Mouse (Mus musculus) monocyte, adult 5-6 weeks (primary cell): ENCODE measurements around the gene Sh3rf1. TPM values are rescaled to one million over a fixed set of nuclear protein-coding genes. Genes with fewer than 3 reads are reported as not detected.

Experiments
- ATAC-seq: fragments of 153-309, 156-312 bp; replicated peaks from 2 replicates; pipeline ENCODE4 v1.8.0; 2017; ENCODE audit warnings: mild to moderate bottlenecking; ENCODE audit not compliant: low TSS enrichment, insufficient number of reproducible peaks, severe bottlenecking, poor library complexity, low FRiP score
- total RNA-seq: library from RNA; stranded (forward); fragments of 200-1000, 200-491, 200-594 nt; gene quantifications from 3 replicates; pipeline ENCODE4 v1.2.3, GENCODE M21; 2017

Sh3rf1 gene
- total RNA-seq, 1 experiment from 2014 or later: 0.57 TPM

DNA sequence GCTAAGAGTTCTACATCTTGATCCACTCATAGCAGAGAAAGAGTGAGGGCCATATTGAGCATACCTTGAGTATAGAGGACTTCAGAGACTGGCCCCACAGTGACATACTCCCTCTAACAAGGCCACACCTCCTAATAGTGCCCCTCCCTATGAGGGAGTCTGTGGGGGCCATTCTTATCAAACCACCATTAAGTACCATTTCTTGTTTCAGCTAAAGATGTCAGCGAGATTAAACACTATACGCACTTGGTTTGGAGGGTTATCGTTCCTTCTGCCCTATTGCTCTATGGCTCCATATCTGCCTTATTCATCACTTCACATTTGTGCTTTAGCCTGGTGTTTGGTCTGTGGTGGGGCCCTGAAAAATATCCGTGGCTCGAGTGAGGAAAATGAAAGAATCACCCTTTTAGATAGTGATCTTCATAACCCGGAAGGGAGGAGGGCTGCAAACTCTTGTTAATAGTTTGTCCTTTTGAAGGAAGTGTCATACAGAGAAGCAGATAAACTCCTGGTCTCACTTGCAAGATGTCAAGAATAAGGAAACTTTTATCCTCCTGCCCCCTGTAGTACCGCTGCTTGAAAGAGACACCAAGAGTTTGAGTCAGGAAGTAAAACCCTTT, 81.9 kb downstream of the Sh3rf1 start:
- ATAC-seq: no peak

GRCm38 (mm10) chr8:61306501-61307112, 82.9 kb downstream of the Sh3rf1 start:
- no peak for ATAC-seq

- no peak for ATAC-seq
Measured at GRCm38 (mm10) chr8:61308896-61309295, 85.2 kb downstream of the Sh3rf1 start.

- ATAC-seq: no peak
Measured at GRCm38 (mm10) chr8:61309530-61310402, 86.1 kb downstream of the Sh3rf1 start.

DNA sequence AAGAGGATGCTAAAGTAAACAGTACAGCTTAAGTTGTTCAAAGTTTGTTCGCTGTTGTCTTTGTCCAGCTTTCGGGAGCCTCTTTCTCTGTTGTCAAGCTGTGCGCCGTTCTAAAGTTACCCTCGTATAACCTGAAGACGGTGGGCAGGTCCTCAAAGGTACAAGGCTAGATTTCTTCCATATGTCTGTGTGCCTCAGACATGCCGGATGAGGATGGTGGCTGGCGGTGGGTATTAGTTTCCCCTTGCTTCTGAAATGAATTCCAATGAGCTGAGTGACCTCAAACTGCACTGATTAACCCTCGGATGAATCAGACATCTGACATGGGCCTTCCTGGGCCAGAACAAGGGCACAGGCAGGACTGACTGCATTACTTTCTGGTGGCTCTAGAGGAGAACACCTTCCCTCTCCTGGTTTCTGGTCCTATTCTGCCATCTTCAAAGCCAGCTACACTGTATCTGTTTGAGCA, 86.8 kb downstream of the Sh3rf1 start:
- no peak for ATAC-seq

DNA sequence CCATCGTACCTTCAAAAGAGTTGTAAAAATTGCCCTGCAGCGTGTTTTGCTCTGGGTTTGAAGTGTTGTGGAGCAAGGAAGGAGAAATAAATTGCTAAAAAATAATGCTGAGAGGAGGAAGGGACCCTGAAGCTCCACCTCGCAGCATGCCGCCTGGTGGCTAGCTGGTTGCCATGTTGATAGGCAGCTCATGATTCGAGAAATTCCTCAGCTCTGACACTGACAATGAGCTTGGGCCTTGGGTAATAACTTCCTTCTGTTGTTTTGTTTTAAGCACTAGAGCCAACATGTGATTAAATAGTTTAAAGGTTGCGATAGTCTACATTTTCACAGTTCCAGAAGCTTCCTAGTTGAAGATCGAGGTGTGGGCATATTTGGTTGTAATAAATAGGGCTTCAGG, 89.3 kb downstream of the Sh3rf1 start:
- no peak for ATAC-seq

DNA sequence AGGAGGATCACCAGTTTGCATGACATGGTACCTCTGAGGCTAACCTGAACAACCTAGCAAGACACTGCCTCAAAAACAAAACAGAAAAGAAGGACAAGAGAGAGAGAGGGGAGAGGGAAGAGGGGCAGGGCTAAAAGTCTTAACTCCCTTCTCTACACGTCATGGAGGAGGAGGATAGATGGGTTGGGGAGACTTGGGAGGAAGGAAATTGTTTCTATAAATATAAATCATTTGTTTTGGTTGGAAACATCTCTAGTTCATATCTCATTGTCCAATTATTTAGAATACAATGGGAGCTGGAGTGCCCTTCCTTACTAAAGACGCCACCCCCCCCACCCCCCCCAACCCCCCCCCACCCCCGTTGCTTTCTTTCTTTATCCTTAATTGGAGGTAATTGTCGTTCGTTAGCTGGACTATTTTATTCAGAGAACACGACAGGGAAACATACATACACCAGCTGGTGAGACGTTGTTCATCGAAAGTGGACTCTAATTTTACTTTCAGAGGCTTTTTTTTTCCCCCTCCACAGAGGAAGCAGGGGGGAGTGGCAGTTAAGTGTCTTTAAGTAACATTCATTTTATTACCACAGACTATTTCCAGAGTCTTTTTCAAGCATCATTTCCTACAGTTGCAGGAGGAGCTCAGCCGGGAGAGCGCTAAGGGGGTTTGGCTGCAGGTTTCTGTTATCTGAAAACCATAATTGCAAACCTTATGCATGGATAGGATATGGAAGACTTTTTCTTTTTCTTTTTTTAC, 92.5 kb downstream of the Sh3rf1 start:
- ATAC-seq: no peak

GRCm38 (mm10) chr8:61316813-61317534, 93.3 kb downstream of the Sh3rf1 start:
- no peak for ATAC-seq

- ATAC-seq: no peak
Measured at GRCm38 (mm10) chr8:61317535-61318136, 94.0 kb downstream of the Sh3rf1 start.

GRCm38 (mm10) chr8:61321216-61321615, 97.5 kb downstream of the Sh3rf1 start:
- no peak for ATAC-seq

DNA sequence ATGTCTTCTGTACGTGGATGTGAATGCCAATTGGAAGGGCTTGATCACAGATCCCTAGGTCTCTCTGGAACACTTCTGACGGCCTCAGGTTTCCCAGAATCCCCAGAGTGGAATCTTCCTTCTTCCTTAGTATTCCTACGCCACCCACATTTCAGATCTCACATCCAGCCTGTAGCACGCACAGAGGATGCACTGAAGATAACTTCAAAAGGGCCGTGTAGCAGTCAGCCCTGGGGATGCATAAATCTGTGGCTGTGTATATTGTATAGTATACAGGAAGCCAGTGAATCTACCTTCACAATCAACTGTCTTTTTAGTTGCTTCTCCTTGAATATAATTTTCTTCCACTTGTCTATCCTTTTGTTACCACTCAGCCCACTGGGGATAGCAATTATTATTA, 98.1 kb downstream of the Sh3rf1 start:
- ATAC-seq: no peak

DNA sequence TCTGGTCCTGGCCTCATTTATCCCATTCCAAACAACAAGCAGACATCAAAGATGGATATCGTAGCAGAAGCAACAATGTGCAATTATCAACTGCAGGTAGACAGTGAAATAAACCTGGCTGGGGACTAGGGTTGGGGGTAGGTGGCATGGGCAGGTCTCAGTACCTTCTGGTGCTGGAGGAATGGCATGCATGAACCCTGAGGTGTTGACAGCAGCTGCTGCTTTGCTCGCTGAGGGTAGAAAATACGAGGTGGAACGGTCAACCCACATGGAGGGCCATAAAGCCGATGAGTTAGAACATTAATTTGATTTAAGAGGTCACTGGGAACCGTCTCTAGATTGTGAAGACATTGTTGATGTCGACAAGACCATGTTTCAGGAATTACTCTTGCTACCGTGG, 98.8 kb downstream of the Sh3rf1 start:
- ATAC-seq: no peak

DNA sequence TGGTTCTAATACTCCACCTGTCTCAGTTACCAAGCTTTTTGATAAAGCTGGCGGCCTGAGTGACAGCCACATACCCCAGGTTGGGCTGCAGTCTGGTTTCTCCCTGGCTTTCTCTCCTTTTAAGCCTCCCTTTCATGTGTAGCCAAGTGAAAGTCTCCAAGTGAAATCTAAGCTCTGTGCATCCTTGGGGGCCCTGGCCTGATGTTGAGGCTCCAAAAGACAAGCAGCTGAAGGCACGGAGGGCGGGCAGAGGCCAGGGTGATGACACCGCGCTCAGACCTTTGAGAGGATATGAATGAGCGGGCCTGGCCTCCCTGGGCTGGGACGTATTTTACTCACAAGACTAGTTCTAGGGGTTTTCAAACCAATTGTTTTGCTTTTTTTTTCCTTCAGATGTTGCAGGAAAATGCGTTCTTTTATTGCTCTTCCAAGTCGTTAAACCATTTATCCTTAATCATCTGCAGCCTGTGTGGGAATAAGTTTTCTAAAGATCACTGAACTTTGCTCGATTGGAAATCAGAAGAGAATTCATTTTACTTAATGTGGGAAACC, 100.8 kb downstream of the Sh3rf1 start:
- ATAC-seq: no peak

DNA sequence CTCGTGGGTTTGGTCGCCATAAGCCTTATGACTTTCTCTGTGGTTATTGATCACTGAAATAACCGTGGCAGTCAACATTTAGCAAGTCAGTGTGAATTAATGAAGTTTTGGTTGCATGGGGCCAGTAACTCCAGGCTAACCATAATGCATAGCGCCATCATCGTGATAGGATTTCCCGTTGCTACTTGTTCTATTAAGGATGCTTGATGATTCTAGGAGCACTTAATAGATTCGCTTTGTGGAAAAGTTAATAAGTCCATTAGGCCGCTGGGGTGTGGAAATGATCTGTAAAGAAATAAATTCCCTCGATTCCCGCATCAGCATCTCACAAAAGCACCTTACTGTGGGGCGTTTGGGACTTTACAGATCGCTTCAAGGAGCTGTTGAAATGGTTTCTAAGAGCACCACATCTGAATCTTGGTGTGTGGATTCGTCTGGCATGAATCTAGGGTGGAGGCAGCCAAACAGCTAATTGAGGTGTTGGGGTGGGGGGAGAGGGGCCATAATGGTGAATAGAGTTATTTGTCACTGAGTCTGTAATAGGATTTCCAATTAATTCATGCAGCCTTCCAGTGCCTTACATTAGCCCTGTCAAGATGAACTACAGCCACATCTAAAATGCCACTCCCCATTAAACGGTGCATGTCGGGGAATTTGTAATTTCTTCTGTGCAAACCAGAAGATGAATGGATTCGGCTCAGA, 101.5 kb downstream of the Sh3rf1 start:
- ATAC-seq: no peak

- ATAC-seq: no peak
Measured at GRCm38 (mm10) chr8:61326281-61326680, 102.6 kb downstream of the Sh3rf1 start.

DNA sequence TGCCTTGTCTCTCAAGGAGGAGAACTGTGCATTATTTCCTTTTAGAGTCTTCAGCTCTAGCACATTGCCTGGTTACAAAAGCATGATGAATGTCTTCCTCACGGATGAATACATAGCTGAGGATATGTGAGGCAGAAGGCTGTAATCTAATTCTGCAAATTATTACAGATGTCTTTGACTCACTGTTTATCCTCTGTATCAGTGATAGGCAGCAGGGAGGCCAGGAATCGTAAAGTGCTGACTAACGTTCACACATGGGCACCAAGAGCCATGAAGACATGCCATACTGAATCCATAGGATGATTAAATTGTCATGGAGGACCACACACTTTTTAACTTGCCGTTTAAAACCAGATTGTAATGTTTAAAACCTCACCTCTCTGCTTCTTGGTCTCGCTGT, 103.7 kb downstream of the Sh3rf1 start:
- no peak for ATAC-seq

GRCm38 (mm10) chr8:61339629-61340028, 116.0 kb downstream of the Sh3rf1 start:
- ATAC-seq: no peak
